Mouse (Mus musculus) liver, postnatal 0 days (tissue): ENCODE measurements at regions not wholly inside any gene's neighbourhood (a gene's known extent, or its start where the extent isn't known, plus 50 kb on each side); places are given as distances from the start of the nearest gene placed in this dataset.

Source experiments
- CTCF ChIP-seq: sonication (generic); IDR thresholded peaks from 2 replicates; pipeline ENCODE4 v1.5.1; 2016; ENCODE audit warnings: antibody characterized with exemption, low read depth
- EP300 ChIP-seq: IDR thresholded peaks from 2 replicates; pipeline ENCODE4 v1.6.1; 2016; ENCODE audit warnings: antibody characterized with exemption, low read depth, mild to moderate bottlenecking

DNA sequence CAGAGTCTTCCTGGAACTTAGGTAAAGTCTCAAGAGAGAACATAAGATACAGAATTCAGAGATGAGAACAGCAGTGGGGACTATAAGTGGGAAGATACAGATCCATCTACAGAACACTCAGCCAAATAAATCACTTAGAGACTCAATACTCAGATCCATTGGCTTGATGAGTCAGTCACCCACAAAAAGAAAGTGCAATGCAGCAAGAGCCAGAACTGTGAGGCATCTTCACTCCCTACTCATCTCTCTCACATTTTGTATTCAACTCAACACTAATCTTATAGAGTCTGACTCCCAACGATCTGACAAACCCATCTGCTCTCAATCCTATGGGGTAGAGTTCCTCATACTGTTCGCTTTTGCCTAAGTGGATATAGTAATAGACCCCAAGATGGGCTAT lies 77.8 kb upstream of the Kcna3 start:
- no peak for TF ChIP-seq CTCF
- no peak for TF ChIP-seq EP300
